Mouse (Mus musculus) liver, postnatal 0 days (tissue): ENCODE data around the gene Upf3b.

Experiments
- CTCF ChIP-seq: sonication (generic); IDR thresholded peaks from 2 replicates; pipeline ENCODE4 v1.5.1; 2016; ENCODE audit warnings: antibody characterized with exemption, low read depth
- EP300 ChIP-seq: IDR thresholded peaks from 2 replicates; pipeline ENCODE4 v1.6.1; 2016; ENCODE audit warnings: antibody characterized with exemption, low read depth, mild to moderate bottlenecking

DNA sequence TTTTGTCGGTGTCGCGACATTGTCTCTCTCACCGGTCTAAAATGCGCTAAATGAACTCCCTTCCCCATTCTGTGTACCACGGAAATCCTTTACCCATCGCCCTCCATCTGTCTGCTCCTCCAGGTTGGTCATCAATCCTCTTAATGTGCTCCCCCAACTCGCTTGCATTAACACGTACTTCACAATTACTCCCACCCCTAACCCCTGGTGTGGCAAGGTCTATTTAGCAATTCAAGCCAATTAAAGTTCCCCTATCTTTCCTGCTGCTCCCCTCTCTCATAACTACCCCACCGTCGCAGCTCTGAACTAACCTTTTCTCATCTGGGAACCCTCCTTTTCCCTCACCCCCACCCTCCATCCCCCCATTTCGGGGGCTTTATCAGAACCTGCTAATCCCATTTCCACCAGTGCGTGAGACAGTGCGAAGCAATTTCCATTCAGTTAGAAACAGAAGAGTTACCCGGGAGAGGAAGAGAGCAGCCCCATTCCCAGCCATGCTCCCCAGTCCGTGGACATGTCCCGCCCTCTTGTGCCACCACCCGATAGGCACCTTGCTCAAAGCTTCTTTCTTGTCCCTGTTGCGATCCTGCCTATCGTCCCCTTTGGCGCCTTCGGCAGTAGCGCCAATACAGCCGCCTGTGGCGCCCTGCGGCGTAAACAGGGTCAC, 463 bp downstream of the Upf3b start:
- TF ChIP-seq EP300 (no peak), CTCF (no peak)
